Mouse (Mus musculus): Measurements from ENCODE around the gene Tbc1d10c.

DNA sequence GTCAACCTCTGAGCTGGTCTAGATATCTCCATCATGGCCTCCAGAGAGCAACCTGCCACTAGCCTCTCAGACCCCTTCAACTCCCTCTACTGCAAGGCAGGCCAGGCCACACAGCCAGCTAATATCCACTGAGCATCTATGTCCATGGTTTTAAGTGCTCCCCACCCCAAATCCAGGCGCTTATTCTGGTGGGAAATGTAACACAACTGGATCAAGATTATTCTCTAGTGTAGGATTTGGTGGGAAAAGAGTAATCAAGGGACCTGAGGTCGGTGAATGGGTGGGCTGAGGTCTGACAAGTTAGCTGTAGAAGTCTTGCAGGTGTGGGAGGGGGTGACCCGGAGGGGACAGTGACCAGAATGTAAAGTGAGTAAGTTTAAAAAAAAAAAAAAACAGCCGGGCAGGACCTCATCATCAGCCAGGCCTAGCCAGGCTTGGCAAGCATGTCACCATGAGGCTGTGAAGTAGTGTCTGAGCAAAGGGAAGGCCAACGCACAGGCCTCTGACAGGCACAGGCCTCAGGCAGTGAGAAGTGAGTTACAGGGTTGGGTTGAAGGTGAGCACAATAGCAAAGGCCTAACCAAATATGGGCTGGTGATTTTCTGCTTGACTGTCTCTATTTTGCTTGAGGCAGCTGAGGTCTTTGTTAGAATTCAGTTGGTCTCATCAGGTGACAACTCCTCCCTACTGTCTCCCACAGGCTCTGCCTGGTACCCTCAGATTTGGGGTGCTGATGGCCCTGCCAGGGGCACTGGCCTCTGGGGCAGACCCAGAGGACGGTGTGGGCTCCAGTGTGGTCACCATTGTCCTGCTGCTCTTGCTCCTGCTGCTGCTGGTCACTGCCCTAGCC is 35.6 kb downstream of the Tbc1d10c start:
- TF ChIP-seq CTCF (IDR thresholded peaks at IDR 0.05; ENCODE audit: extremely low read depth, insufficient read length, insufficient replicate concordance, low read depth, low read length) = no peak
- TF ChIP-seq POLR2A (IDR thresholded peaks at IDR 0.05; ENCODE audit: low read depth, low read length) = 0 out of 2 replicates have a peak, but pooled peaks have one; percentile 21
